Comparison of ENCODE assay signal across 9 mouse cellular contexts in genomic region chr1:164999515-164999914, GRCm38 (mm10).
DNase-seq lines count a peak whose midpoint lies in the region; ATAC-seq and TF ChIP-seq lines count a peak whose summit lies in the region.
"Had no signal": no experiment of that assay in that cellular context is flagged by ENCODE, and none has a peak within 500 bp of the region (broad histone marks: within the 10 kb centered on the region; RNA-seq: fewer than 3 reads in every experiment).

No protein-coding gene starts in this region.

- H3K4me2 ChIP-seq in midbrain, postnatal 0 days (ENCODE audit: low read depth, low read length, poor library complexity, severe bottlenecking): no peak overlapping the region
- no peak overlapping the region for H3K4me2 ChIP-seq in midbrain, embryonic 14.5 days (ENCODE audit: low read length)
- no peak overlapping the region for H3K4me2 ChIP-seq in intestine, embryonic 15.5 days (replicated peaks)
- no peak overlapping the region for H3K4me2 ChIP-seq in stomach, embryonic 16.5 days (ENCODE audit: low read depth, low read length)
- no peak overlapping the region for H3K4me2 ChIP-seq in forebrain, embryonic 13.5 days
- H3K4me2 ChIP-seq: embryonic facial prominence, embryonic 15.5 days had no signal

- WGBS in midbrain, postnatal 0 days: 62% methylated on average over 10 of the region's 10 CpGs
- WGBS in midbrain, embryonic 14.5 days: 73% methylated on average over 10 of the region's 10 CpGs
- 56% methylated on average over 10 of the region's 10 CpGs for WGBS in intestine, embryonic 15.5 days
- 54% methylated on average over 10 of the region's 10 CpGs for WGBS in stomach, embryonic 16.5 days
- WGBS in forebrain, embryonic 13.5 days: 71% methylated on average over 10 of the region's 10 CpGs

- TF ChIP-seq CTCF in midbrain, postnatal 0 days (IDR thresholded peaks at IDR 0.05): peak; percentile 51

- H3K36me3 ChIP-seq in midbrain, postnatal 0 days (ENCODE audit: insufficient read depth, low read length): no peaks in the 10 kb centered on the region
- H3K36me3 ChIP-seq in midbrain, embryonic 14.5 days (ENCODE audit: control insufficient read depth, insufficient read depth, low read length): no peaks in the 10 kb centered on the region
- H3K36me3 ChIP-seq in intestine, embryonic 15.5 days: no peaks in the 10 kb centered on the region
- H3K36me3 ChIP-seq in stomach, embryonic 16.5 days (ENCODE audit: control insufficient read depth, insufficient read depth, low read length): no peaks in the 10 kb centered on the region
- H3K36me3 ChIP-seq in forebrain, embryonic 13.5 days (ENCODE audit: poor library complexity, severe bottlenecking): no peaks in the 10 kb centered on the region
- H3K36me3 ChIP-seq: embryonic facial prominence, embryonic 15.5 days had no signal

- no peak overlapping the region for H3K4me3 ChIP-seq in midbrain, postnatal 0 days (ENCODE audit: low read depth, low read length)
- no peak overlapping the region for H3K4me3 ChIP-seq in midbrain, embryonic 14.5 days (replicated peaks; ENCODE audit: low read depth, low read length)
- no peak overlapping the region for H3K4me3 ChIP-seq in intestine, embryonic 15.5 days (replicated peaks)
- no peak overlapping the region for H3K4me3 ChIP-seq in stomach, embryonic 16.5 days (replicated peaks; ENCODE audit: low read length)
- no peak overlapping the region for H3K4me3 ChIP-seq in forebrain, embryonic 13.5 days
- H3K4me3 ChIP-seq: embryonic facial prominence, embryonic 15.5 days had no signal

- no peaks in the 10 kb centered on the region for H3K4me1 ChIP-seq in midbrain, postnatal 0 days (ENCODE audit: insufficient read depth, low read length)
- no peaks in the 10 kb centered on the region for H3K4me1 ChIP-seq in midbrain, embryonic 14.5 days (ENCODE audit: control insufficient read depth, insufficient read depth, low read length)
- no peaks in the 10 kb centered on the region for H3K4me1 ChIP-seq in intestine, embryonic 15.5 days (replicated peaks)
- H3K4me1 ChIP-seq in stomach, embryonic 16.5 days (ENCODE audit: control insufficient read depth, insufficient read depth, low read length): peaks cover 4% of the 10 kb centered on the region; the same call in 1 of the 2 replicates
- H3K4me1 ChIP-seq in forebrain, embryonic 13.5 days: no peaks in the 10 kb centered on the region
- H3K4me1 ChIP-seq: embryonic facial prominence, embryonic 15.5 days had no signal

- no peak for ATAC-seq in midbrain, postnatal 0 days (ENCODE audit: low FRiP score)
- no peak for ATAC-seq in midbrain, embryonic 14.5 days (ENCODE audit: low FRiP score, low TSS enrichment)
- peak; percentile 73; the same call in 1 of the 2 replicates for ATAC-seq in intestine, embryonic 15.5 days
- peak; percentile 72; the same call in 1 of the 2 replicates for ATAC-seq in stomach, embryonic 16.5 days (ENCODE audit: insufficient read depth, low FRiP score)
- ATAC-seq in forebrain, embryonic 13.5 days: no peak

- H3K9ac ChIP-seq in midbrain, postnatal 0 days (replicated peaks; ENCODE audit: low read length, poor library complexity, severe bottlenecking): no peak overlapping the region
- no peak overlapping the region for H3K9ac ChIP-seq in midbrain, embryonic 14.5 days (replicated peaks; ENCODE audit: low read length)
- H3K9ac ChIP-seq in intestine, embryonic 15.5 days: no peak overlapping the region
- H3K9ac ChIP-seq in stomach, embryonic 16.5 days (ENCODE audit: low read length): no peak overlapping the region
- H3K9ac ChIP-seq in forebrain, embryonic 13.5 days: no peak overlapping the region
- H3K9ac ChIP-seq: embryonic facial prominence, embryonic 15.5 days had no signal

- H3K9me3 ChIP-seq in midbrain, postnatal 0 days (ENCODE audit: low read length): no peaks in the 10 kb centered on the region
- H3K9me3 ChIP-seq in midbrain, embryonic 14.5 days (ENCODE audit: control insufficient read depth, low read length): no peaks in the 10 kb centered on the region
- no peaks in the 10 kb centered on the region for H3K9me3 ChIP-seq in intestine, embryonic 15.5 days
- no peaks in the 10 kb centered on the region for H3K9me3 ChIP-seq in stomach, embryonic 16.5 days (replicated peaks; ENCODE audit: control insufficient read depth, low read length)
- H3K9me3 ChIP-seq in forebrain, embryonic 13.5 days (replicated peaks): no peaks in the 10 kb centered on the region
- H3K9me3 ChIP-seq: embryonic facial prominence, embryonic 15.5 days had no signal

- no peaks in the 10 kb centered on the region for H3K27me3 ChIP-seq in midbrain, postnatal 0 days (ENCODE audit: insufficient read depth, low read length)
- H3K27me3 ChIP-seq in midbrain, embryonic 14.5 days (ENCODE audit: control insufficient read depth, insufficient read depth, low read length): no peaks in the 10 kb centered on the region
- H3K27me3 ChIP-seq in intestine, embryonic 15.5 days (replicated peaks): no peaks in the 10 kb centered on the region
- no peaks in the 10 kb centered on the region for H3K27me3 ChIP-seq in stomach, embryonic 16.5 days (ENCODE audit: control insufficient read depth, insufficient read depth, low read length)
- no peaks in the 10 kb centered on the region for H3K27me3 ChIP-seq in forebrain, embryonic 13.5 days
- H3K27me3 ChIP-seq: embryonic facial prominence, embryonic 15.5 days had no signal

- DNase-seq in embryo, embryonic 11 days: peak; percentile 25
- DNase-seq in embryo, embryonic 10 days (ENCODE audit: low spot score): no peak
- no peak for DNase-seq in midbrain, postnatal 0 days (ENCODE audit: low spot score)
- no peak for DNase-seq in midbrain, embryonic 14.5 days
- no peak for DNase-seq in cerebellum, postnatal 36 days

- no peak overlapping the region for H3K27ac ChIP-seq in midbrain, postnatal 0 days (ENCODE audit: low read depth, low read length)
- H3K27ac ChIP-seq in midbrain, embryonic 14.5 days (replicated peaks; ENCODE audit: low read depth, low read length): no peak overlapping the region
- H3K27ac ChIP-seq in intestine, embryonic 15.5 days: 0 out of 2 replicates have a peak overlapping the region, but pooled peaks have one; percentile 44
- H3K27ac ChIP-seq in stomach, embryonic 16.5 days (ENCODE audit: low read length): peak overlapping the region; percentile 37; the same call in 1 of the 2 replicates
- no peak overlapping the region for H3K27ac ChIP-seq in forebrain, embryonic 13.5 days

Comparison
In these comparisons a context has a peak if more than half of its experiments do, and no peak if none do; other contexts are left out.
1. ATAC-seq: peak in intestine, embryonic 15.5 days (single experiment) and stomach, embryonic 16.5 days (single experiment); none in midbrain, postnatal 0 days (single experiment), midbrain, embryonic 14.5 days (single experiment) and forebrain, embryonic 13.5 days (single experiment).
2. H3K27ac ChIP-seq: peak in intestine, embryonic 15.5 days (single experiment) and stomach, embryonic 16.5 days (single experiment); none in midbrain, postnatal 0 days (single experiment), midbrain, embryonic 14.5 days (single experiment) and forebrain, embryonic 13.5 days (single experiment).